Mouse (Mus musculus) brain, embryonic 14.5 days (tissue): Measurements from ENCODE around the gene Tet2.

Experiments
- CTCF ChIP-seq: fragments of 200-500 bp; IDR thresholded peaks from 2 replicates; pipeline ENCODE4 v1.5.1; 2012; ENCODE audit warnings: inconsistent platforms, mild to moderate bottlenecking, moderate library complexity, borderline replicate concordance; ENCODE audit not compliant: insufficient read depth, insufficient read length; ENCODE audit errors: extremely low read depth
- POLR2A ChIP-seq: fragments of 200-500 bp; IDR thresholded peaks from 2 replicates; pipeline ENCODE4 v1.6.1; 2012; ENCODE audit warnings: mild to moderate bottlenecking, inconsistent platforms, borderline replicate concordance; ENCODE audit not compliant: poor library complexity, insufficient read depth, insufficient read length, severe bottlenecking; ENCODE audit errors: extremely low read depth

GRCm38 (mm10) chr3:133548613-133549012 lies 3.7 kb upstream of the Tet2 start:
- TF ChIP-seq POLR2A (no peak), CTCF (no peak)
